7 mouse cellular contexts compared by ENCODE assay signal in genomic region chr13:60455033-60455619, GRCm38 (mm10).
DNase-seq lines count a peak whose midpoint lies in the region; ATAC-seq and TF ChIP-seq lines count a peak whose summit lies in the region.

No protein-coding gene starts in this region.

- no peak for TF ChIP-seq POLR2A in MEL (IDR thresholded peaks at IDR 0.05; ENCODE audit: control insufficient read depth in 1 of 2, insufficient read depth in 1 of 2, low read depth in 1 of 2, low read length in 2 of 2, poor library complexity in 1 of 2)
- TF ChIP-seq POLR2A in brain, embryonic 14.5 days (IDR thresholded peaks at IDR 0.05; ENCODE audit: borderline replicate concordance, extremely low read depth, insufficient read depth, insufficient read length, poor library complexity, severe bottlenecking): no peak

- H3K79me2 ChIP-seq in MEL (ENCODE audit: control insufficient read depth, insufficient read depth, low read length, poor library complexity): no peaks in the 10 kb centered on the region

- H3K9ac ChIP-seq in MEL (ENCODE audit: control insufficient read depth, low read depth, low read length, poor library complexity, severe bottlenecking): no peak overlapping the region
- peak overlapping the region; percentile 52; the same call in 1 of the 2 replicates for H3K9ac ChIP-seq in heart, embryonic 13.5 days
- H3K9ac ChIP-seq in kidney, embryonic 16.5 days (replicated peaks; ENCODE audit: low read length): 0 out of 2 replicates have a peak overlapping the region, but pooled peaks have one; percentile 2

- no peaks in the 10 kb centered on the region for H3K27me3 ChIP-seq in MEL (ENCODE audit: control insufficient read depth in 1 of 2, insufficient read depth in 2 of 2, low read length in 2 of 2)
- no peaks in the 10 kb centered on the region for H3K27me3 ChIP-seq in heart, embryonic 13.5 days (replicated peaks)
- no peaks in the 10 kb centered on the region for H3K27me3 ChIP-seq in kidney, embryonic 16.5 days (ENCODE audit: insufficient read depth, low read length)

- H3K36me3 ChIP-seq in MEL (ENCODE audit: control insufficient read depth in 1 of 2, insufficient read depth in 2 of 2, low read length in 2 of 2): peaks cover 0 to 6% of the 10 kb centered on the region in 2 experiments; a peak in 2 of 4 replicates
- H3K36me3 ChIP-seq in heart, embryonic 13.5 days: no peaks in the 10 kb centered on the region
- H3K36me3 ChIP-seq in kidney, embryonic 16.5 days (ENCODE audit: insufficient read depth, low read length): no peaks in the 10 kb centered on the region

- no peak for TF ChIP-seq CTCF in MEL (IDR thresholded peaks at IDR 0.05 in 2 of 3, conservative IDR thresholded peaks at IDR 0.05 in 1 of 3; ENCODE audit: control insufficient read depth in 1 of 3, insufficient read depth in 1 of 3, low read depth in 2 of 3, low read length in 3 of 3, poor library complexity in 1 of 3, severe bottlenecking in 1 of 3)
- no peak for TF ChIP-seq CTCF in brain, embryonic 14.5 days (IDR thresholded peaks at IDR 0.05; ENCODE audit: borderline replicate concordance, extremely low read depth, insufficient read depth, insufficient read length)

- no peak overlapping the region for H3K4me3 ChIP-seq in MEL (ENCODE audit: control insufficient read depth in 1 of 2, insufficient read depth in 1 of 2, low read depth in 2 of 2, low read length in 2 of 2)
- peak overlapping the region; percentile 16 for H3K4me3 ChIP-seq in heart, embryonic 13.5 days
- no peak overlapping the region for H3K4me3 ChIP-seq in kidney, embryonic 16.5 days (ENCODE audit: low read length)

- no peak for ATAC-seq in heart, embryonic 13.5 days (ENCODE audit: extremely low read depth, insufficient number of reproducible peaks, low FRiP score, low TSS enrichment)
- peak; percentile 67; the same call in 1 of the 2 replicates for ATAC-seq in kidney, embryonic 16.5 days (ENCODE audit: low FRiP score, low TSS enrichment)

- peaks cover 0 to 6% of the 10 kb centered on the region in 2 experiments; a peak in 1 of 4 replicates for H3K4me1 ChIP-seq in MEL (ENCODE audit: control insufficient read depth in 1 of 2, insufficient read depth in 2 of 2, low read length in 2 of 2)
- peaks cover 29% of the 10 kb centered on the region for H3K4me1 ChIP-seq in heart, embryonic 13.5 days
- peaks cover 16% of the 10 kb centered on the region; the same call in 1 of the 2 replicates for H3K4me1 ChIP-seq in kidney, embryonic 16.5 days (ENCODE audit: insufficient read depth, low read length)

- peak overlapping the region; percentile 48 for H3K4me2 ChIP-seq in heart, embryonic 13.5 days
- H3K4me2 ChIP-seq in kidney, embryonic 16.5 days (replicated peaks; ENCODE audit: low read depth, low read length): no peak overlapping the region

- no peaks in the 10 kb centered on the region for H3K9me3 ChIP-seq in MEL (replicated peaks; ENCODE audit: insufficient read depth, low read length)
- no peaks in the 10 kb centered on the region for H3K9me3 ChIP-seq in heart, embryonic 13.5 days
- no peaks in the 10 kb centered on the region for H3K9me3 ChIP-seq in kidney, embryonic 16.5 days (ENCODE audit: low read length)

- no peak for TF ChIP-seq EP300 in MEL (IDR thresholded peaks at IDR 0.05; ENCODE audit: low read depth in 1 of 2, low read length in 2 of 2)

- DNase-seq in MEL (ENCODE audit: low read depth, low spot score): peak; percentile 11
- peak; percentile 62 for DNase-seq in brain, embryonic 14.5 days (ENCODE audit: low read depth)
- peak; percentile 60 for DNase-seq in mesoderm, embryonic 11.5 days (ENCODE audit: low read depth, low spot score)
- DNase-seq in left cerebral cortex, adult 11 months (ENCODE audit: low spot score): no peak
- no peak for DNase-seq in B cell, adult 2 months

- H3K27ac ChIP-seq in MEL (ENCODE audit: control insufficient read depth, low read depth, low read length): no peak overlapping the region
- peak overlapping the region; percentile 77 for H3K27ac ChIP-seq in heart, embryonic 13.5 days (replicated peaks)
- peak overlapping the region; percentile 64 for H3K27ac ChIP-seq in kidney, embryonic 16.5 days (ENCODE audit: low read length)

- TF ChIP-seq RAD21 in MEL (IDR thresholded peaks at IDR 0.05; ENCODE audit: low read depth, low read length): no peak

- 19% methylated on average over 15 of the region's 15 CpGs for WGBS in heart, embryonic 13.5 days
- 24% methylated on average over 15 of the region's 15 CpGs for WGBS in kidney, embryonic 16.5 days

TF ChIP-seq in MEL, 35 proteins besides CTCF, POLR2A, EP300 and RAD21:
- TF ChIP-seq SIN3A (IDR thresholded peaks at IDR 0.05; ENCODE audit: low read length) (no peak), HCFC1 (IDR thresholded peaks at IDR 0.05; ENCODE audit: low read depth, low read length) (no peak), CHD1 (IDR thresholded peaks at IDR 0.05; ENCODE audit: low read depth, low read length) (no peak), ZMIZ1 (IDR thresholded peaks at IDR 0.05; ENCODE audit: low read depth, low read length) (no peak), NELFE (IDR thresholded peaks at IDR 0.05; ENCODE audit: low read depth, low read length) (no peak), RCOR1 (IDR thresholded peaks at IDR 0.05; ENCODE audit: low read depth, low read length) (no peak), TAL1 (IDR thresholded peaks at IDR 0.05; ENCODE audit: low read length) (no peak), TBP (IDR thresholded peaks at IDR 0.05; ENCODE audit: low read depth, low read length) (no peak), GATA1 (IDR thresholded peaks at IDR 0.05; ENCODE audit: low read depth, low read length) (no peak), ZC3H11A (IDR thresholded peaks at IDR 0.05; ENCODE audit: low read depth, low read length) (no peak), MAZ (IDR thresholded peaks at IDR 0.05; ENCODE audit: low read depth, low read length) (no peak), ETS1 (IDR thresholded peaks at IDR 0.05; ENCODE audit: low read depth, low read length) (no peak), MAX (IDR thresholded peaks at IDR 0.05; ENCODE audit: low read length) (no peak), USF2 (IDR thresholded peaks at IDR 0.05; ENCODE audit: borderline replicate concordance in 1 of 2, insufficient read depth in 1 of 2, low read depth in 1 of 2, low read length in 2 of 2) (no peak), BHLHE40 (IDR thresholded peaks at IDR 0.05; ENCODE audit: borderline replicate concordance, low read depth, low read length) (no peak)

Comparison
In these comparisons a context has a peak if more than half of its experiments do, and no peak if none do; other contexts are left out.
1. DNase-seq: peak in MEL (single experiment), brain, embryonic 14.5 days (single experiment) and mesoderm, embryonic 11.5 days (single experiment); none in left cerebral cortex, adult 11 months (single experiment) and B cell, adult 2 months (0 of 2).